Mouse (Mus musculus) MEL-GATA-1-ER (cell line): Measurements from ENCODE around the gene Nckap1.
"Not testable (repeated sequence)": the region's sequence is repeated elsewhere in the genome, so short reads cannot be mapped to it uniquely, and the experiment has no call there.

Experiments
- DNase-seq: peaks from one replicate; pipeline ENCODE4 v3.0.0-alpha.2; 2012; ENCODE audit warnings: low read depth; ENCODE audit errors: extremely low read depth

The Nckap1 gene

GRCm38 (mm10) chr2:80561478-80561877 lies 19.7 kb downstream of the Nckap1 start:
- no peak for DNase-seq

GRCm38 (mm10) chr2:80560773-80561172 lies 20.4 kb downstream of the Nckap1 start:
- no peak for DNase-seq

DNA sequence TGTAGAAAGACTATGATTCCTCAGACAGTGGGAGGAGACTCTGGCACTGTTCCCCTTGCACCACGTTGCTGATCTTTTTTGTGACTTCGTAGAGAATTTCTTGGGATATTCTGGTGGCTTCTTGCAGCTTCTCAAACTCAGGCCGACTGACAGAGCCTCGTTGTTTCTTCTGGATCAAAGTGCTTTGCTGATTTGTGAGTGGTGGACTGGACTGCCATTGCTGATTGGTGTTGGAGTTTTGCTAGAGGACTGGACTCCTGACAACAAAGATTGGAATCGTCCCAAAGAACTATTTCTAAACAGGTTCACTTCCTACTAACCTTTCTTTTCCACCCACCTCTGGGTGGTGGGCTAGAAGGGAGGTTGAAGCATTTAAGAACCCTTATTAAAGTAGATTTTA lies 21.5 kb downstream of the Nckap1 start:
- DNase-seq = no peak

DNA sequence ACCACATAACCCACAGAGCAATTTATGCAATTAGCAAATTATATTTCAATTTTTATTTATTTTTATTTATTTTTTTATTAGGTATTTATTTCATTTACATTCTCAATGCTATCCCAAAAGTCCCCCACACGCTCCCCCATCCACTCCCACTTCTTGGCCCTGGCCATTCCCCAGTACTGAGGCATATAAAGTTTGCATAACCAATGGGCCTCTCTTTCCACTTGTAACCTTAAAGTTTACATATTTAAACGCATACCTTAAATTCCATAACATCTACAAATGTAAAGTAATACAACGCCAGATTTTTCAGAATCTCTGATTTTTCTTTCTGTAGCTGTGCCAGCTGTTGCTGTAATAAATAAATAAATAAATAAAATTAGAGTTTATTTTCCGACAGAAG lies 26.7 kb downstream of the Nckap1 start:
- DNase-seq = no peak

DNA sequence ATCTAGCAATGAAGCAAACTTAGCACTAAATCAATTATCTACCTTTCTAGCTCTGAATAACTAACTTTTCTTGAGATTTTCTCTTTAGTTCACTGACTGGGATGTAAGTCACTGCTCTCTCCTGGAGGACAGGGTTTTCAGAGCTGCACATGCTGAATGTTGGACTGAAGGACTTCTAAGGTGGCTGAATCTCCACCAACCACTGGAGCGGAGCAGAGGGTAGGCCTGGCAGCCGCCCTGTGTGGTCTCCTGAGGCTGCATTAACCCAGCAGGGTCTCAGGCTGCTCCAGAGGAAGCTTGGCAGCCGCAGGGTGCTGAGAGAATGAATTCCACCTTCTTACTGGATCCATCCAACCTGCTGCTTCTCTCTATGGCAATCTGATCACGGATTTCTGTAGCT lies 31.5 kb downstream of the Nckap1 start:
- DNase-seq = no peak

DNA sequence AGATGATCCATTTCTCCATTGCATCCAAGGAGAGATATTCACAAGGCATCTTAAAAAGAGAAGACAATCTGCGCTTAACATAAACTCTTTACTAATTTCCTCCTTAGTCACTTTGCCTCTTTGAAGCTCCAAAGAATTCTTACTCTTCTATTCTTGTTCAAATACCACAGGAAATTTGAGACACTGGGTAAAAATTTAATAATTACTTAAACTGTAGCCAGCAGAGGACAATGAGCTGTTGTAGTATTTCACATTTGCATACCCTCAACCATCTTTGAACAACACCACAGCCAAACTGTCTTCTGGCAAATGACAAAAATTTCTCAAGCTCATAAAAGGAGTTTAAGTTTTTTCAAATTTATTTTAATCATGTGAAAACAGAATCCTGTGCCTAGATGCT lies 33.3 kb downstream of the Nckap1 start:
- DNase-seq = no peak

DNA sequence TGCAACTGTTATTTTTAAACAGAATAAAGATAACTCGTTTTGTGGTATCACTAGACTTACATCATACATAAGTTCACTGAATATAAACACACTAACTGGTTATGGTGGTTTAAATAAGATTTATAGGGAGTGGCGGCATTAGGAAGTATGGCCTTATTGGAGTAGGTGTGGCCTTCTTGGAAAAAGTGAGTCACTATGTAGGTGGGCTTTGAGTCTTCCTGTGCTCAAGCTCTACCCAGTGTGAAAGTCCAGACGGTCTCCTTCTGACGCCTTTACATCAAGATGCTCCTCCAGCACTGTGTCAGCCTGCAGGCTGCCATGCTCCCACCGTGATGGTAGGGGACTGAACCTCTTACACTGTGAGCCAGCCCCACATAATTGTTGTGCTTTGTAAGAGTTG lies 38.4 kb downstream of the Nckap1 start:
- DNase-seq = no peak

- DNase-seq = no peak
Observed at GRCm38 (mm10) chr2:80537156-80537555, 44.0 kb downstream of the Nckap1 start.

DNA sequence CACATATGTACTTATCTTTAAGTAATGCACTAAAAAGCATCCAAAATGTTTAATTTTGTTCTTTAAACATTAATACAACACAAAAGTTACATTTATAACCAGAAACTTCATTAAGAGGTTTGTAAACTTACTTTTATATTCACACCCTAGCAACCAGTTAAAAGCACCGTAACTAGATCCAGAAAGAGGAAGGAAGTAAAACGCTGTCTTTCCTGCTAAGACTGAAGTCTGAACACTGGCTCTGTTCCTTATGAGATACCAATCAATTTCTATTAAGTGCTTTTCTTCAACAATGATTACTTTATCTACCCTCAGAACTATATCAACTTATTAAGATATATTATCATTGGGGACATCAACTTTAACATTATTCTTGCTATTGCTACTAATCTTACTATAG lies 44.6 kb downstream of the Nckap1 start:
- peak; percentile 44 for DNase-seq

- DNase-seq = no peak
Observed at GRCm38 (mm10) chr2:80524275-80524674, 56.9 kb downstream of the Nckap1 start.

- no peak for DNase-seq
Observed at GRCm38 (mm10) chr2:80506051-80506802, 75.0 kb downstream of the Nckap1 start.

DNA sequence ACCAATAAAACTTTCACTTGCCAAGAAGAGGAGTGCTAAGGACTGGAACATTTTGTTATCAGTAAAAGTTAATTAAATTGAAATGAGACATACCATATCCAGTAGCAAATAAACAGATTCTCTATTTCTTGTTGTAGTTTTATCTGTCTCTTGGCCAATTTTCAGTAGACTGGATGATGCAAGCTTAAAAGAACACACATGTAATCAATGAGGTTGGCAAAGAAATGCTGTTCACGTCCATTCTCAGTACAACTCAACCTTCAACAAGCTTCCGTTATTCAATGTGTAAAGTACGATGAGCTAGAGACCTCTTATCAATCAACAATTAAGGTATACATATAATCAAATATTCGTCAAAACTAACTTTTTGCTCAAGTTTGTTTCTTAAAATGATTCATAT lies 79.0 kb downstream of the Nckap1 start:
- no peak for DNase-seq

DNA sequence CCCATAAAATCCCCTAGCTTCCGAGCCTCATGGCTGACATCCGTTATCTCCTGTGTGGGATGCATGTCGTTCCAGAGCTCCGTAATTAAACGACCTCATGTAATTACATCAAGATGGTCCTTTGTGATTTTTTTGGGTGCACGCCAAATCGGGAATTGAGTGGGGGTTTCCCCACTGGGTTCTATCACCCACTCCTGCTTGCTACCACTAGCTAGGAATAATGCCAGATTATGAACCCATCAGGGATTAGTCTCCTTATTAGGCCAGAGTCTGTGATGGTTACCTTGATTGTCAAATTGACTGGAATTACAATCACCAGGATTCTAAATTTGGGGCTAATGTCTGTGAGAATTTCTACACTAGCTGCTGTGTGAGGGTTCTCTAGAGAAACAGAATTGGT lies 85.9 kb downstream of the Nckap1 start:
- DNase-seq = not testable (repeated sequence)

DNA sequence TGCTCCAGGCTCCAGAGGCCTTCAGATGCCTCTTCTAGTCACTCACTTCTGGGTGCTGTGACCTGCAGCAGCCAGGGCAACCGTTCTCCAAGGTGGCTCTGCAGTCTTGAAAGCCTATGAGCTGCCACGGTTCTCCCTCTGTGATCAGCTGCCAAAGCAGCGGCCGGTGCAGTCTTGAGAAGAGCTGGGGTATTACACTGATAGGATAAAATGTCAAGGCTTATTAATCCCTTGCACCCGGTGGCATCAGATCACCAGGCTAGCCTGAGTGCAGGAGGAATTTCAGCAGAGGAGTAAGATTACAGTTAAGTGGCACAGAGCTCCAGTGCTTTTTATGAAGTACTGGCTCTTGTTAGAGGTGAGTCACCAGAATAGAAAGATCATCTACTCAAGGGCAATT lies 94.3 kb downstream of the Nckap1 start:
- DNase-seq = no peak

DNA sequence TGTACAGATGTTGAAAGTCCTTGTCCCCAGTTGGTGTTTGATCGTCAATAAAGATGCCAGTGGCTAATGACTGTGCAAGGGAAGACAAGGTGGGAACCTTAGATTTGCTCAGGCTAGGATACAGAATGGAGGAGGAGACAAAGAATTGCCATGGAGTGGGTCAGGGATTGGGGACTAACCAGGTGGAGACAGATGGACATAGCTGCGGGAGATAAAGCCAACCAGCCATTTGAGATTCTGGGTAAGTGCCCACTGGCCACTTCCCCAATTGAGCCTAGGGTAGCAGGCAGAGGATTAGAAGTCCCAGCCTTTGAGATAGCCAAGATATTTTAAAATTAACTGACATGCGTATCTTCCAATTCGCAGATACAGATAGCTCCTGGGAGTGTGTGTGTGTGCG lies 96.2 kb downstream of the Nckap1 start:
- peak; percentile 2 for DNase-seq

- no peak for DNase-seq
Observed at GRCm38 (mm10) chr2:80475831-80476230, 105.3 kb downstream of the Nckap1 start.

DNA sequence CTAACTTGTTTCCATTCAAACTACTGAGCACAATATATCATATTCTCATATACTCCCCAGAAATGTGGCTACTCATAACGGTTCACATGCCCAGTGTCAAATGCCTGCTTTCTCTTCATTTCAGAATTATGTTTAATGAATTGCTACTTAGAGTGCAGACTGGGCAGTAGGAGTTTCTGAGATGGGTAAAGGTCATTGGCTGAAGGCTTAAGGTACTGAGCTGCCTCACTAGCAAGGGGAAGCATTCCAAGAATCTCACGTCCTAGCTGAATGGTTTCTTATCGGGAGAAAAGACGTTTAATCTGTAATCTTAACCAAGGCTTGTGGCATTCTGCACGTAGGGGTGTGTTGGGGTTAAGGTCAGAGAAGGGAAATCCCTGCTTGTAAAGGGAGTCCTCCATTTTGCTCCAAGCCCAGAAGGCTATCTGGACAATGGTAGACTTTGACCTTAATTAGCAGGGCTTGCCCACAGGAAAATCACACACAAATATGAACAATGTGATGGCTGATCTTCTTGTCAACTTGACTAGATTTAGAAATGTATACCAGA lies 106.9 kb downstream of the Nckap1 start:
- no peak for DNase-seq

DNA sequence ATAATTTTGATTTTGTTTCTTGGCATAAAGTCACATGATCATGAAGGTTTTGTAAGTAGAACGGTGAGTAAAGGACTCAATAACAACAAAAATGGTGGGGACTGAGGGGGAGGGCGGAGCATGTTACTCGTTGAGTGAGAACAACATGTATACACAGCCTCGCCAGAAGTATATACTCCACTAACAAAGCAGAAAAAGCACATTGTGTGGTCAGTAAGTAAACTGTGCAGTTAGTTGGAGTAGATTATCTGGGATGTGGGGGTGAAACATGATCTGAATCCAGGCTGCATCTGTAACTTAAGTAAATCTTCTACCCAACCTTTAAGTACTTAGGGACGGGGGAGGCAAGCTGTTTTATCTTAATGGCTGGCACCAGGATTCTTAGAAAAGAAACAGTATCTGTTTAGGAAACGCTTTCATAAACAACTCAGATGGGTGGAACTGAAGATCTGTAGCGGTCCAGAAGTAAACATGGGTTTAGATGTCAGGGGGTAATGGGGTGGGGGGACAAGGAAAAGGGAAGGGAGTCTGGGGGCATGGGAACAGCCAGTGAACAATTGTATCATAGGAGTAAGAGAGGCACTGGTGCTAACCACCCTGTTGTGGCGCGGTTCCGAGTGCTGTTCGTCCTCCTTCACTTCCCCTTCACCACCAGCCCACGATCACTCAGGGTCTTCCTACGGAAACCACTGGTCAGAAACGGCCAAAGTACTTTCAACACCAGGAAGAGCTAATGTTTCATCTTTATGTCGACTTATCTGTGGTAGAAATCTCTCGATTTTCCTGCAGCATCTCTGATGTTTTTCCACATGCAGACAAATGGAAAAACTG lies 115.0 kb downstream of the Nckap1 start:
- DNase-seq = no peak

DNA sequence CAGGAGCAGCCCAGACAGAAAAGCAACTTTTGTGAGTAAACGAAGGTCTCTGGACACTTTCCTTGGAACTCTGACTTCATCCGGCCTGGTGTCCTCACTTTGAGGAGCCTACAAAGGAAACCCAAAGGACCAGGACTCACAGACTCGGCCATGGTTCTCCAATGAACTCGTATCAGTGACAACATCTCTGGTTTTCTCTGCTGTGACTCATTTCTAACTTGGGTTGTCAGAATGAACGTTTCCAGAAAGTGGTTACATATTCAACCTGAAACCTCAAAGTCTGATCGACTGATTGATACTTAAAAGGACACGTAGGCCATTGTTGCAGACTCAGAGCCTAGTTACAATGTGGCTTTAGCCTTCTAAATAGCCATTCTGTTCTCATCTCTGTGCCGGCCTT lies 119.4 kb downstream of the Nckap1 start:
- no peak for DNase-seq
